Mouse (Mus musculus) liver, embryonic 15.5 days (tissue): ENCODE results near the gene Coro1c. TPM values are rescaled to one million over a fixed set of nuclear protein-coding genes. Genes with fewer than 3 reads are reported as not detected.

Experiments used
- ATAC-seq: fragments of 200-750 bp; cut with Nextera tagmentation; 2 replicates; pipeline ENCODE4 v1.8.0; 2017; ENCODE audit warnings: moderate number of reproducible peaks, mild to moderate bottlenecking, moderate library complexity; ENCODE audit not compliant: insufficient read depth
- H3K27ac ChIP-seq: fragments of 300-500 bp; sonication (generic); replicated peaks from 2 replicates; pipeline ENCODE4 v1.5.1; 2015; ENCODE audit warnings: mild to moderate bottlenecking, inconsistent platforms
- H3K27me3 ChIP-seq: fragments of 300-500 bp; sonication (generic); 2 replicates; pipeline ENCODE4 v1.6.1; 2015; ENCODE audit warnings: mild to moderate bottlenecking, inconsistent platforms
- H3K36me3 ChIP-seq: fragments of 300-500 bp; sonication (generic); replicated peaks from 2 replicates; pipeline ENCODE4 v1.6.1; 2015; ENCODE audit warnings: moderate library complexity, mild to moderate bottlenecking, inconsistent platforms
- H3K4me1 ChIP-seq: fragments of 300-500 bp; sonication (generic); replicated peaks from 2 replicates; pipeline ENCODE4 v1.6.1; 2015; ENCODE audit warnings: inconsistent platforms
- H3K4me2 ChIP-seq: fragments of 300-500 bp; sonication (generic); 2 replicates; pipeline ENCODE4 v1.6.1; 2015; ENCODE audit warnings: moderate library complexity, mild to moderate bottlenecking, inconsistent platforms
- H3K4me3 ChIP-seq: fragments of 300-500 bp; sonication (generic); replicated peaks from 2 replicates; pipeline ENCODE4 v1.5.1; 2015; ENCODE audit warnings: mild to moderate bottlenecking, inconsistent platforms
- H3K9ac ChIP-seq: fragments of 300-500 bp; sonication (generic); 2 replicates; pipeline ENCODE4 v1.6.1; 2015; ENCODE audit warnings: moderate library complexity, mild to moderate bottlenecking, inconsistent platforms
- H3K9me3 ChIP-seq: fragments of 300-500 bp; sonication (generic); replicated peaks from 2 replicates; pipeline ENCODE4 v1.6.1; 2016; ENCODE audit warnings: inconsistent platforms
- WGBS: fragments of 180-500 bp; shearing (Covaris S2); methylation state at CpG from one replicate; pipeline ENCODE4 v1.1.7; 2015; ENCODE audit warnings: mixed read lengths; ENCODE audit not compliant: insufficient replicate concordance; 5-methylcytosine and 5-hydroxymethylcytosine counted together
- polyA plus RNA-seq: library from polyadenylated mRNA; unstranded; fragments of >200 nt; fragmentation: Nextera tagmentation; extraction: Ambion mirVana; gene quantifications from 2 replicates; pipeline ENCODE4 v1.2.1, GENCODE M21; 2015

Gene Coro1c
- polyA plus RNA-seq, 1 experiment from 2014 or later = 38.6 TPM

DNA sequence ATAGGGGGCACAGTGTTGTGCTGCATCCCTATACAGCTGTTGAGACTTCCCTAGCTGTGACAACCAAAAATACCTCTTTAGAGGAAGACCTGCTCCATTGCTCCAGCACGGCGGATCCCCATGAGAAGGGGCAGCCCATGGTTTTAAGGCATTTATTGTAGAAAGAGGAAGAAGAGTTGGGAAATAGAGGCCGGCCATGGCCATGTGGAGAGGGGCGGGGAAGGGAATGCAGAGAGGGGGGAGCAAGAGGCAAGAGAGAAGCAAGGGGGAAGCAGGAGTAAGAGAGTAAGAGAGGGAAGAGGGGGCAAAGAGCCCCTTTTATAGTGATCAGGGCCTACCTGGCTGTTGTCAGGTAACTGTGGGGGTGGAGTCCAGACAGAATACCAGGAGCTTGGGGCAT lies 98.4 kb downstream of the Coro1c start:
- no peaks in the 10 kb centered on the region for H3K36me3 ChIP-seq
- no peak overlapping the region for H3K4me3 ChIP-seq
- H3K9ac ChIP-seq = no peak overlapping the region
- H3K27me3 ChIP-seq = no peaks in the 10 kb centered on the region; the same call in 1 of the 2 replicates
- H3K4me2 ChIP-seq = no peak overlapping the region
- H3K9me3 ChIP-seq = no peaks in the 10 kb centered on the region
- peaks cover 6% of the 10 kb centered on the region; the same call in 1 of the 2 replicates for H3K4me1 ChIP-seq
- WGBS = 62% methylated on average over 4 of the region's 4 CpGs
- ATAC-seq = no peak
- no peak overlapping the region for H3K27ac ChIP-seq

GRCm38 (mm10) chr5:113808177-113808576 lies 100.4 kb downstream of the Coro1c start:
- peaks cover 12% of the 10 kb centered on the region; the same call in 1 of the 2 replicates for H3K4me1 ChIP-seq
- ATAC-seq = no peak
- no peak overlapping the region for H3K4me3 ChIP-seq
- H3K4me2 ChIP-seq = no peak overlapping the region
- H3K27me3 ChIP-seq = no peaks in the 10 kb centered on the region
- H3K36me3 ChIP-seq = no peaks in the 10 kb centered on the region
- no peak overlapping the region for H3K9ac ChIP-seq
- no peaks in the 10 kb centered on the region for H3K9me3 ChIP-seq
- 32% methylated on average over 2 of the region's 2 CpGs for WGBS
- no peak overlapping the region for H3K27ac ChIP-seq

- 62% methylated on average over 9 of the region's 9 CpGs for WGBS
- Histone ChIP-seq H3K4me1 (peaks cover 12% of the 10 kb centered on the region; the same call in 1 of the 2 replicates), H3K4me2 (no peak overlapping the region), H3K9me3 (no peaks in the 10 kb centered on the region), H3K27me3 (no peaks in the 10 kb centered on the region), H3K27ac (no peak overlapping the region), H3K9ac (no peak overlapping the region), H3K4me3 (no peak overlapping the region), H3K36me3 (no peaks in the 10 kb centered on the region)
- no peak for ATAC-seq
These were observed 100.8 kb downstream of the Coro1c start for GRCm38 (mm10) chr5:113807712-113808111.

- H3K27ac ChIP-seq = no peak overlapping the region
- H3K4me1 ChIP-seq = peaks cover 12% of the 10 kb centered on the region; the same call in 1 of the 2 replicates
- H3K4me3 ChIP-seq = no peak overlapping the region
- H3K36me3 ChIP-seq = no peaks in the 10 kb centered on the region
- no peaks in the 10 kb centered on the region for H3K27me3 ChIP-seq
- no peak for ATAC-seq
- no peak overlapping the region for H3K4me2 ChIP-seq
- 15% methylated on average over 10 of the region's 10 CpGs for WGBS
- no peaks in the 10 kb centered on the region for H3K9me3 ChIP-seq
- H3K9ac ChIP-seq = no peak overlapping the region
These were observed 102.1 kb downstream of the Coro1c start for GRCm38 (mm10) chr5:113806414-113806813.

DNA sequence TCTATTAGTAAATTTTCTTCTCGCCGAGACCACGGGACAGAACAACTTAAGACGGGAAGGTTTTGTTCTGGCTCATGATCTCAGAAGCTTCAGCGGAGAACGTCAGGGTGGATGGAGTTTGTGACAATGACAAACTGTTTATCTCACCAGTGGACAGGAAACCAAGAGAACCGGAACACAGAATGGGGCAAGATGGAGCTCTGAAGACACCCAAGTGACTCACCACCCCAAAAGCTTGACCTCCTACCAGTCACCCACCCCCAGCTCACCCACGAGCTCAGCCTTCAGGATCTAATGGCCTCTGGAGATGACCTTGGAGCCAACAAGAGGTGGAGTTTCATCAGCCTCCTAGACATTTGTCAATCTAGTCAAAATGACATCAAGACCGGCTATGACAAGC lies 103.3 kb downstream of the Coro1c start:
- 70% methylated on average over 9 of the region's 9 CpGs for WGBS
- peaks cover 5% of the 10 kb centered on the region for H3K27me3 ChIP-seq
- H3K4me2 ChIP-seq = no peak overlapping the region
- no peak overlapping the region for H3K4me3 ChIP-seq
- no peaks in the 10 kb centered on the region for H3K9me3 ChIP-seq
- no peak overlapping the region for H3K9ac ChIP-seq
- peaks cover 16% of the 10 kb centered on the region for H3K4me1 ChIP-seq
- ATAC-seq = no peak
- no peaks in the 10 kb centered on the region for H3K36me3 ChIP-seq
- H3K27ac ChIP-seq = no peak overlapping the region

GRCm38 (mm10) chr5:113804395-113804966 lies 104.1 kb downstream of the Coro1c start:
- Histone ChIP-seq H3K27ac (no peak overlapping the region), H3K9me3 (no peaks in the 10 kb centered on the region), H3K4me3 (no peak overlapping the region), H3K4me1 (peaks cover 19% of the 10 kb centered on the region), H3K36me3 (no peaks in the 10 kb centered on the region), H3K27me3 (peaks cover 10% of the 10 kb centered on the region), H3K4me2 (no peak overlapping the region), H3K9ac (no peak overlapping the region)
- 42% methylated on average over 7 of the region's 7 CpGs for WGBS
- ATAC-seq = no peak

DNA sequence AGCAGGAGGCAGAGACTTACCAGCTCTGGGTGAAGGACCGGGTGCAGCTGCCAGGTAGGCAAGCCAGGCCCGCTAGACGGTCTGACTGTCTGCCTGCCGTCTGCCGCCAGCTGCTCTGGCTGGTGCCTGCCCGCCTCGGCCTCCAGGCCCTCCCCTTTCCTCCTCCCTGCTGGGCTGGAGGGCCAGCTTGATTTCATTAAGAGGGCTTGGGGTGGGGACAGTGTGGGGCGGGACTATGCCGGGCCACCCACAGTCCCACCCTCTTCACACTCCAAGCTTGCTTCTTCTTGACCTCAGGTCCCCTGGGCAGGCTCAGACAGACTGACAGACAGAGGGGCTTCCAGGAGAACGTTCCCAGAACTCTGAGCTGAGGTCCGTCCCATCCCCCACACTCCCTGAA lies 108.3 kb downstream of the Coro1c start, which contains the start of gene Tmem119:
Gene Tmem119 (minus strand): TSS at position 237 of the 400 bp plus-strand sequence.
- Histone ChIP-seq H3K36me3 (no peaks in the 10 kb centered on the region), H3K4me3 (peak within 1 kb of the TSS; percentile 22), H3K4me2 (peak within 1 kb of the TSS; percentile 36), H3K27ac (no peak within 1 kb of the TSS), H3K9me3 (no peaks in the 10 kb centered on the region), H3K9ac (no peak within 1 kb of the TSS), H3K4me1 (peaks cover 32% of the 10 kb centered on the region), H3K27me3 (peaks cover 14% of the 10 kb centered on the region)
- 2% methylated on average over 11 of the region's 11 CpGs for WGBS
- ATAC-seq = 0 out of 2 replicates have a peak, but pooled peaks have one; percentile 43

GRCm38 (mm10) chr5:113799691-113800090 lies 108.9 kb downstream of the Coro1c start:
- Histone ChIP-seq H3K27me3 (peaks cover 14% of the 10 kb centered on the region), H3K36me3 (no peaks in the 10 kb centered on the region), H3K4me3 (peak overlapping the region; percentile 22), H3K4me1 (peaks cover 32% of the 10 kb centered on the region), H3K4me2 (peak overlapping the region; percentile 36; the same call in 1 of the 2 replicates), H3K9me3 (no peaks in the 10 kb centered on the region), H3K27ac (no peak overlapping the region), H3K9ac (no peak overlapping the region)
- 53% methylated on average over 5 of the region's 5 CpGs for WGBS
- ATAC-seq = no peak

- no peak overlapping the region for H3K27ac ChIP-seq
- 40% methylated on average over 9 of the region's 9 CpGs for WGBS
- H3K27me3 ChIP-seq = peaks cover 14% of the 10 kb centered on the region
- H3K9me3 ChIP-seq = no peaks in the 10 kb centered on the region
- no peaks in the 10 kb centered on the region for H3K36me3 ChIP-seq
- no peak overlapping the region for H3K4me3 ChIP-seq
- H3K9ac ChIP-seq = no peak overlapping the region
- peaks cover 26% of the 10 kb centered on the region for H3K4me1 ChIP-seq
- no peak for ATAC-seq
- no peak overlapping the region for H3K4me2 ChIP-seq
These were observed 110.0 kb downstream of the Coro1c start for GRCm38 (mm10) chr5:113798525-113798924.

DNA sequence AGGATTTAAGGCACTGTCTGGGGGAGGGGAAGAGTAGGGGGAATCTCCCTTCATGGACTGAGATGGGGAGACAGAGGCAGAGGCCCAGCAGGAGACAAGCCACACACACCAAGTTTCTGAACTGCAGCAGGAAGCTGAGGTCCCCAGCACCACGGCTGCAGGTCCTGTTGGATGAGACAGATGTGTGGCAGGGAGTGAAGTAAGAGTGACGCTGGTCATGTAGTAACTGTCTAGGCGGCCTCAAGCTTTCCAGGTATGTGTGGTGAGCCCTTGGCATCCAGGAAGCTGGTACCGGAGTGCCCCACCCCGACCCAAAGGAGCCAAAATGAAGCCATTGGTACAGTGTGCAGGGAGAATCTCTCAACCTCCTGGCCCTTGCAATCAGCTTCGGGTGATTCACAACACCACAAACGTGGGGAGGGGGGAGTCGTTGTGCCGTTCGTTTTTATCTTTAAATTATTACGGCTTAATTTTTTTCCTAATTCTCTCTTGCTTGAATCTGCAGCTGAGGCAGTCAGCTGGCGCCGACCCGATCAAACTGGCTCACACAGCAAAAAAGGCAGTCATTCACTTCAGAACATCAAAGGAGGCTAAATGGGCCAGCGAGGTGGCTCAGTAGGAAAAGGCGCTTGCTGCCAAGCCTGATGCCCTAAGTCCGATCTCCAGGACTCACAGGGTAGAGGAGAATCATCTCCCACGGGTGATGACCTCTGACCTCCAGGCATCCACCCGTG lies 111.2 kb downstream of the Coro1c start:
- Histone ChIP-seq H3K4me3 (no peak overlapping the region), H3K36me3 (no peaks in the 10 kb centered on the region), H3K4me1 (peaks cover 26% of the 10 kb centered on the region), H3K9me3 (no peaks in the 10 kb centered on the region), H3K9ac (no peak overlapping the region), H3K4me2 (peak overlapping the region; percentile 36), H3K27ac (peak overlapping the region; percentile 19; the same call in 1 of the 2 replicates), H3K27me3 (peaks cover 14% of the 10 kb centered on the region)
- ATAC-seq = no peak
- 27% methylated on average over 19 of the region's 19 CpGs for WGBS

- 5% methylated on average over 13 of the region's 13 CpGs for WGBS
- no peak overlapping the region for H3K4me3 ChIP-seq
These were observed 112.0 kb downstream of the Coro1c start for GRCm38 (mm10) chr5:113796401-113797148.

More at GRCm38 (mm10) chr5:113796401-113797148, 112.0 kb downstream of the Coro1c start:
- H3K36me3 ChIP-seq = no peaks in the 10 kb centered on the region
- H3K4me1 ChIP-seq = peaks cover 29% of the 10 kb centered on the region
- H3K27ac ChIP-seq = peak overlapping the region; percentile 19; the same call in 1 of the 2 replicates
- H3K9me3 ChIP-seq = no peaks in the 10 kb centered on the region
- no peak overlapping the region for H3K9ac ChIP-seq
- H3K4me2 ChIP-seq = peak overlapping the region; percentile 36
- ATAC-seq = no peak
- H3K27me3 ChIP-seq = peaks cover 14% of the 10 kb centered on the region
